Mouse (Mus musculus) erythroblast, embryonic 14.5 days (primary cell): Measurements from ENCODE around the gene Pla2g6.

Experiments used
- GATA1 ChIP-seq: IDR thresholded peaks from 2 replicates; pipeline ENCODE4 v1.6.1; 2012; ENCODE audit warnings: low read length, inconsistent platforms, mixed read lengths
- TAL1 ChIP-seq: IDR thresholded peaks from 3 replicates; pipeline ENCODE4 v1.6.1; 2012; ENCODE audit warnings: low read length, inconsistent platforms, mixed read lengths

DNA sequence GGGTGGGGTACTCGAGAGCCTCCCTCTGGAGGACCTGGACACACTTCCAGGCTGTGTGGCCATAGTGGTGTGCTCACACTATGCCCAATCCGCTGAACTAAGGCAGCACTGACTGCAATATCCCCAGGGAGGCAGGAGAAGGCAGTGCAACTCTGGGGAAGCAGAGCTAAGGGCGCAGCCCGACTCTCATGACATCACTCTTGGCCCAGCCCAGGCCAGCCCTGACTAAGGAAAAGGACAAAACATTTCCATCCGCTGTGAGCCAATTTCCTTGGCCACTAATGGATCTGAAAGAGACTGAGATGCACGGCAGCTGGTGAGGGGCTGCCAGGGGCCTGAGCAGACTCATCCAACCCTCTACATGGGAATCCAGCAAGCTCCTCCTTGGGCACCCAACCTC is 49.5 kb upstream of the Pla2g6 start:
- TF ChIP-seq TAL1 (no peak), GATA1 (no peak)
